Mouse (Mus musculus): ENCODE measurements around the gene Pde7b. TPM values are rescaled to one million over a fixed set of nuclear protein-coding genes. Genes with fewer than 3 reads are reported as not detected.

The Pde7b gene
- total RNA-seq, 1 experiment from 2014 or later = 1.6 TPM

DNA sequence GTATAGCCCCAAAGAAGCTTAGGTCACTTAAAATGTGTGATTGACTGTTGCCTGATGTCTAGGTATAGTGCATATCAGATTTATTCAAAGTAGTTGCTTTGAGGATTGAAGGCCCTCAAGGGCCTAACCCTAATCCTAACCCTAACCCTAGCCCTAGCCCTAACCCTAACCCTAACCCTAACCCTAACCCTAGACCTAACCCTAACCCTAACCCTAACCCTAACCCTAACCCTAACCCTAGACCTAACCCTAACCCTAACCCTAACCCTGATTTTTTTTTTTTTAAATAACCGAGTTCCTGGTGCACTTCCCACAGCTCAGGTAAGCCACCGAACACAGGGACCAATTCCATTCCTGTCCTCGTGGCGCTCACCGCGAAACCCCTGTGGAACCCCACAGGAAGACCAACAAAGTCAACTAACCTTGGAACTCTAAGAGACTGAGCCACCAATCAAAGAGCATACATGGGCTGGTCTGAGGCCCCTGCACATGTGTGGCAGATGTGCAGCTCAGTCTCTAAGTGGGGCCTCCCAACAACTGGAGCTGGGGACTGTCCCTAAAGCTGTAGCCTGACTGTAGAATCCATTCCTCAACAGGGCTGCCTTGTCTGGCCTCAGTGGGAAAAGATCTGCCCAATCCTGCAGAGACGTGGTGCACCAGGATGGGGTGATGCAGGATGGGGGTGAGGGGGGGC lies 265.1 kb downstream of the Pde7b start:
- ATAC-seq (replicated peaks; ENCODE audit: low read depth, poor library complexity, severe bottlenecking) = no peak

DNA sequence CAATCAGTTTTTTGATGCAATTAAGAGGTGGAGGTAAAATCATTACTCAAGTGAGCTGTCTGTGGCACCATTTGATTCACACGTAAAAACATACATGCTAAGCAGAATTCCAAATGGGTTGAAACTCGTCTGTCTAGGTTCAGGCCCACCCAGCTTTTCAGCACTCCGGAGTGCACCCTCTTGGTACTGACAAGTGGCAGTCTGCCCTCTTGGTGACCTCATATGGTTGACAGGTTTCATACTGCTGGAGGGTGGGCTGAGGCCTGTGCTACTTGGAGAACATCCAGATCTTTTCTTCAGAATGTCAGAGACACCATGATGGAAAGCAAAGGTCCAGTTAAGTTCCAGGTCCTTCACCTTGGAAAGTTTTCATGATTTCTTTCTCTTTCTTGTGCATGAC lies 265.7 kb downstream of the Pde7b start:
- no peak for ATAC-seq (replicated peaks; ENCODE audit: low read depth, poor library complexity, severe bottlenecking)

DNA sequence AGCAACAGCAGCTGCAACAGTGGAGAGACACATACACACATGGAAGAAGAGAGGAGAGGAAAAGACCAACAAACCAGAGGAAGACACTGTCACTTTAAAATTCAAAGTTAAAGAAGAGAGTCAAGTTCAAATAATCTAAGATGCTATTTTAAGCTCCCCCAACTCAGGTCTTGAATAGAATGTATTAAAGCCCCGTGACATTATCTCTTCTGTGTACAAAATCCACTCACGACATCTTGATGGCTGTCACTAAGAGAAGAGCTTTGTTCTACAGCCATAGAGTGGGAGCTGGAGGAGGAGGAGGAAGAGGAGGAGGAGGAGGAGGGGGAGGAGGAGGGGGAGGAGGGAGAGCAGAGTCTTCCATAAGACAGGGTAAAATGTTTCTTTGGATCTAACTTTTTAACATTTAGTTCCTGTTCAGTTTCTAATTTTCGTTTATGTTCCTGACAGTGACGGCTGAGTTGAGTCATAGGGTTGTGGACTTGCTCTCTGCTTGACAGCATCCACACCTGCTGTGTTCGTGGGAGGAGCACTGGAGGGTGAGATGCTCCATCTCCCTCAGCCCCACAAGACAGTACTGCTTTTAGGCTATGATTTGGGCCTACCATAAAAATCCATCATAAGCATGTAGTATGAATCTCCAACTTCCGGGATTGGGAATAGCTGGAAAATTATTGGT lies 270.4 kb downstream of the Pde7b start:
- no peak for ATAC-seq (replicated peaks; ENCODE audit: low read depth, poor library complexity, severe bottlenecking)

DNA sequence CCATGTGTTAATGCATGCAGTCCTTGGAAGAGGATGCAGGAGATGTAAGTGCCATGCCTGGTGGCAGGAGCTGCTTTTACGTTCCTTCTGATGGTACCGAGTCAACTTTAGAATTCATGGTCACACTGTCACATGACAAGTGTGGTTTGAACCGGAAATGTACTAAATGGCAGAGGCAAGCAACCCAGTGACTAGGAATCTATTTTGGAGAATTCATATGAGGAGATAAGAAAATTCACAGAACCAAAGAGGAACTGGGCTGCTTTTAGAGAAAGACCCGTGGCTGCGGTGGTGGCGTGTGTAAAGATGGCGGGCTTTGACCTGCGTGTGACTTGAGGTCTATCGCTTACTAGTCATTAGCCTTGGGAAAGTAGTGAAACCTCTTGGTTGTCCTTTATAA lies 287.4 kb downstream of the Pde7b start:
- ATAC-seq (replicated peaks; ENCODE audit: low read depth, poor library complexity, severe bottlenecking) = peak; percentile 84

DNA sequence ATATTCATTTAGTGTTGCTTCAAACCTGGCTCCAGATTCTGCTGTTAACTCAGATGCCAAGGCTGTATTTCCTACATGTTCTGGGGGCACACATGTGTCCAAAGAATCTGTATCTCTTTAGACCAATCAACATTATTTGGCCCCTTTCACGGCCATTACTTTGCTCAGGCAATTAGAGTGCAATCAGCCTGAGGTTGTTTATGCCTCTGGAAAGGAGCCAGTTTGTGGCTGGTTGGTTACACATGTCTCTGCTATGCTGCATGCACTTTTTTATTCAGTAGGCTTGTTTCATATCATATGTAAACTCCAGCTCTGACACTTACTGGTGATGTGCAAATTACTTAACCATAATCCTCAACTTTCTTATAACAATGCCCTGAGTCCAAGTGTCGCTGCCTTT lies 287.9 kb downstream of the Pde7b start:
- ATAC-seq (replicated peaks; ENCODE audit: low read depth, poor library complexity, severe bottlenecking) = peak; percentile 40; the same call in 1 of the 2 replicates

DNA sequence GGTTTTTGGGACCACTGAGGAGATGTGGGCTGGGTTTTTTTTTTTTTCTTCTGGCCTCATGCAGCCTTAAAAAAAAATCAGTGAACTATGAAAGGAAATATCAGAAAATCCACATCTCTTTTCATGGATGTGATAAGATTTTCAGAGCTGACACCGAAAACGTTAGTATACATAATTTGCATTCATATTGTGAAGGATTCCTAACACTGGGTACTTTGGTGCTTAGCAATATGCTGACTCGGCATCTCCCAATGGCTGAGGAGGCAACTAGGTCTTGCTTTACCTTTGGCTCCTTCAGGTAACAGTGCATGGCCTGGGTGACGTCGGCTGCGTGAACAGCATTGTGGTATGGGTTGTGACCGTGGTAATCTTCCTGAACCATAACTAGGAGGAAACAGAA lies 289.0 kb downstream of the Pde7b start:
- ATAC-seq (replicated peaks; ENCODE audit: low read depth, poor library complexity, severe bottlenecking) = no peak

DNA sequence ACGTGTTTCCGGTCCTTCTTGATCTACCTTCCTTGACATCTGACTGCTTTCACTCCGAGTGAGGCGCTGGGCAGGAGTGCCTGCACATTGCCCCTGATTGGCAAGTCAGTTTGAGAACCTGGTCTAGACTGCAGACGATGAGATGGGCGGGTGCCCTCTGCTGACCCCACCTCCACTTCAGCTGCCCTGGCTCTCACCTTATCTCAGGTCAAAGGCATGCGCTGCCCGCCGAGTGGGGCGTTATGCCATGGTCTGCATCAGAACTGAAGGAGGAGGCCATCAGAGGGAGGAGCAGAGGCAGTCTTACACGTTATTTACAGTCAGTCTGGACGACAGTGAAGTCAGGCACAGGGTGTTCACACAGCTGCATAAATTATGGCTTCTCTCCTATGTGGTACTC lies 293.5 kb downstream of the Pde7b start:
- no peak for ATAC-seq (replicated peaks; ENCODE audit: low read depth, poor library complexity, severe bottlenecking)

DNA sequence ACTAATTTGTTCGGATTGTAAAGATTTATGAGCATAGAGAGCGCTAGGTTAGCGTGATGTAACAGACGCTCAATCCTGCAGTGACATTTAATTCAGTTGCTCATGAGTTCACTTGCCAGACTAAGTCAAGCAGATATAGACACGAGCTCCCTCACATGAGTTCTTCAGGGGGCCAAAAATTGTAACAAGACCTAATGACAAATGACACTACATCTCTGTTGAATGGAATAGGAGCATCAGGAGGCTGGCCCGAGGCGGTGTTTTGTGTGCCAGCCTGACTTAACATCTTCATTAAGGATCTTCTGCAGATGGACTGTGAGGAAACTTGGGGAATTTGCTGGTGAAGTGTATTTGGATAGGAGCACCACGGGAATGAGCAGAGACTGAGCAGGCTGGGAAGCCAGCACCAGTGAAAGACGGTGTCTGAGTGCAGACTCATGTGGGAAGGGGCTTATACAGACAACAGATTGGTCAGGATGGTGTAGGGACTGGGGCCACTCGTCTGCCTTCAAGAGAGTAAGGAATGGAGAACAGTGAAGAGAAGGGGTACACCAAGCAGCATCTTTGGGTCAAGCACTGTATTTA lies 303.5 kb downstream of the Pde7b start:
- no peak for ATAC-seq (replicated peaks; ENCODE audit: low read depth, poor library complexity, severe bottlenecking)

DNA sequence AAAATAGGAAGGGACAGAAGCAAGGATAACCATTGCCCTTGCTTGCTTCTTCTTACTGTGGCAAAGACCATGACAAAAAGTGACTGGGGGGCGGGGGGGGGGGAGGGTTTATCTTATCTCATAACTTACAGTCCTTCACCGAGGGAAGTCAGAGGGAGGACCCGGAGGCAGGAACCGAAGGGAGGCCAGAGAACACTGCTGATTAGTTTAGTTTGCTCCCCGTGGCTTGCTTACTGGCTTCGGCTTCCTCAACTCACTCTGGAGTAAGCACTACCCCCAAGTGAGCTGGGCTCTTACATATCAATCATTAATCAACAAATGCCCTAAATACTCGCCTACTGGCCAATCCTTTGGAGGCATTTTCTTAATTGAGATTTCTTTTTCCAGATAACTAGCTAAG lies 304.6 kb downstream of the Pde7b start:
- no peak for ATAC-seq (replicated peaks; ENCODE audit: low read depth, poor library complexity, severe bottlenecking)

DNA sequence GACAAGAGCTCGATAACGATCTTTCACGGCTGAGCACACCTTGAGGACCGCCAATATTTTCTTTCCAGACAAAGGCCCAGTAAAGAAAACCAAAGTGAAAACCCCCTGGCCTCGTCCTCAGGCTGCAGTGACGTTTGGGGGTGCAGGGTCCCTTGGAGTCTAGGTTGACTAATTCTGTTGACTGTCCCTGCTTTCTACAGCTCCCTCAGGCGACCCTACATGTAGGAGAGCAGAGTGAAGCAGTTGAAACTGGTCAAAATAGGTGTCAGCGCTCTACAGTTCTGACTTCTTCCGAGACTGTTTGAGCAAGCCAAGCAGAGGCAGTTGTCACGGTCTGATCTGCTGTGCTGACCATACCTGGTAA lies 306.0 kb downstream of the Pde7b start:
- ATAC-seq (replicated peaks; ENCODE audit: low read depth, poor library complexity, severe bottlenecking) = no peak

DNA sequence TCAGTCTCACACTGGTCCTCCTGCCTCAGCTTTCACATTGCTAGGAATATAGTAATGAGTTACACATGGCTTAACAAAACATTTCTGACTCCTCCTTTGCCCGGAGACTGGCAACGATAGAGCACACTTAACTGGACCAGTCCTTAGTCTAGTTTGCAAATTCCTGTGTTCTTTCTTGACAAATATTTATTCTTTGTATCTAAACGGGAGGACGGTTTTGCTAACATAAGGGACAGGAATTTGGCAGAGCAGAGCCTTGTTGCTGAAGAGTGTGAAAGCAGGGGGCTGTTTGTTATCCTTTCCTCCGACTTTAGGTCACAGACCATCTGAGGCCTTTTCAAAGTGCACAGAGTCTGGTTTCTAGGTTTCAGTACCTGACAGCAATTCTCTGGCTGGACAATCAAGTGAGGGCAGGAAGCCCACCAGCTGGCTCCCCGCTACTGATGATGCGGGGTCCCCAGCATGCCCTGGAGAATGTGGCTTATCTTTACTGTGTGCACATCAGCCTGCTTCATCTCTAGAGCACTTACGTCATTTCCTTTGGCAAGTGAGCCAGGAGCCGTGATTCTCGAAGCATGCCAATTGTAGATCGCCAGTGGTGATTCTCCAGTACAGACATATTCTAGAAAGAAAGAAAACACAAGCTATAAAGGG lies 306.5 kb downstream of the Pde7b start:
- ATAC-seq (replicated peaks; ENCODE audit: low read depth, poor library complexity, severe bottlenecking) = no peak

DNA sequence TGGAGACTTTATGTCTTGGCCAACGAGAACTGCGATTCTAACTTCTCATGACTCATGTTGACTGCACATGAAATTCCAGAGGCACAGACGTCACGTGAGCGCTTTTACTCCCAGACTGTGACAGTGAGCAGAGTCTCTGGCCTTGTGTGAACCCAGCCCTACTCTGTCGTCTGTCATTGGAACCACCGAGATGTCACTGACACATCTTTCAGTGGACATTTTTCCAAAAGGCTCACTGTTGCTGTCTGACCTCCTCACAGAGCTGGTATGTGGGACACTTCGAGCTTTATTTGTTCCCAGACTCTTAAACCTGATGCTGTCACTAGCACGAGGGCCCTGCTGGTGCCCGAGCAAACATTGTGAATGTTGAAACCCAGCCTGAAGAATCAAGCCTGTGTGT lies 315.7 kb downstream of the Pde7b start:
- no peak for ATAC-seq (replicated peaks; ENCODE audit: low read depth, poor library complexity, severe bottlenecking)

DNA sequence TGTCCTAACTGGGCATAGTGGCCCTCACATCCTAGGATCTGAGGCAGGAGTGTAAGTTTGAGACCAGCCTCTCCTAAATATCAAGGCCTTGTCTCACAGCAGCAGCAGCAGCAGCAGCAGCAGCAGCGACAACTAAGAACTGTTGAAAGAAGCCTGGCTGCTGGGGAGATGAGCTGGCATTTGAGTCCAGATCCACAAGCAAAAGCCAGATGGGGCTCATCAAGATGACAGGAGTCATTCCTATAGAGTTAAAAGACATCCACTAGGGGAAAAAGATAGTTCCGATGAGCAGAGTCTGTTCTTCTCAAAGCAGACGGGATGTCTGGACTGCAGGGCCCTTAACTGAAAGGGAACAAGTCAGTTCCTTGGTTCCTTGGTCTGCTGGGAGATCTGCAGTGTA lies 316.5 kb downstream of the Pde7b start:
- no peak for ATAC-seq (replicated peaks; ENCODE audit: low read depth, poor library complexity, severe bottlenecking)

DNA sequence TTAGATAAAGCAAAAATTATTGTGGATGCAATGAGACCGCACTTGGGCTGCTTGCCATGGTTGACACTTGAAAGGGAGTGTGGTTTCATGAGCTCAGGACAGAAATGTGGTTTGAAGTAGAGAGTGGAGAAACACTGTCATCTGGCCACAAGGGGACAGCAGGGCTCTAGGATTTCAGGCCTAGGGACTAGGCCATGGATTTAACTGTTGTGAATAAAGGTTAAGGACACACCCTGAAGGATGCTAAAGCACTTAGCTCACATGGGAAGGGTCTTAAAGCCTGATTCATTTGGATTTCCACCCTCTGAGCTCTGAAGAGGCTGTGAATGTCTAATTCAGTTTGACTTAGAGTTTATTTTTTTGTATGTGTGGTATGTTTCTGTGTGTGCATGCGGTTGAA lies 319.4 kb downstream of the Pde7b start:
- ATAC-seq (replicated peaks; ENCODE audit: low read depth, poor library complexity, severe bottlenecking) = peak; percentile 99

DNA sequence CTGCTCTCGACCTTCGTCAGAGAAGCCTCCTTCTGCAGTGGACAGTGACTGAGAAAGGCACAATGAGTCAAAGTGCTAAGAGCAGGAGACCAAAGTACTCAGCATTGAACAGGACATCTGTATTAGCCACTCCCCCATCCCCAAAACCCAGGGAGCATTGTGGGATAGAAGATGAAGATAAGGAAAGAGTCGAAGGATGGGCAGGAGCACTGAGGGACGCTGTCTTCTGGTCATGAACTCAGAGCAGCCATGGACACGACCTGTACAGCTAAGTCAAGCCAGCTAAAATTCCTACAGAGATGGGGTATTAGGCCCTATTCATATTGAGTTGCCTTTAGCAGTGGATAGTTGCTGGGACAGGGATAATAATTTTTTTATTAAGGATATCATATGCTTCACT lies 321.9 kb downstream of the Pde7b start:
- ATAC-seq (replicated peaks; ENCODE audit: low read depth, poor library complexity, severe bottlenecking) = no peak

DNA sequence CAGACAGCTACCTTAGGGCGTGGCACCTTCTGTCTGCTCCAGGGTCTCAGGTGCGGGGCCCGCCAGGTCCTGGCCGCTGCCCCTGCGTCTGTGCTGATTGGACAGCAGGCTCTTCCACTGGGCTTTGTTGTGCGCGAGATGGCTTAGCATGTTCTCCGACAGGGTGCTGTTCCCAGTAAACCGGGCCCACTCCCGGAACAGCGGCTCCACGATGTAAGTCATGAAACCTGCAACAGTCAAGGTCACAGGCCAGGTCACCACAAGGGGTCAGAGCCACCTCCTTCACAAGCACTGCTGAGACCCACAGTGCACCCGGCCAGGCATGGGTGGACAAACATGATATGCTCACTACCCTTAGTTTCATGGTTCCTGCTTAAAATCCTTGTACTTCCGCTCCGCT lies 324.5 kb downstream of the Pde7b start:
- no peak for ATAC-seq (replicated peaks; ENCODE audit: low read depth, poor library complexity, severe bottlenecking)

DNA sequence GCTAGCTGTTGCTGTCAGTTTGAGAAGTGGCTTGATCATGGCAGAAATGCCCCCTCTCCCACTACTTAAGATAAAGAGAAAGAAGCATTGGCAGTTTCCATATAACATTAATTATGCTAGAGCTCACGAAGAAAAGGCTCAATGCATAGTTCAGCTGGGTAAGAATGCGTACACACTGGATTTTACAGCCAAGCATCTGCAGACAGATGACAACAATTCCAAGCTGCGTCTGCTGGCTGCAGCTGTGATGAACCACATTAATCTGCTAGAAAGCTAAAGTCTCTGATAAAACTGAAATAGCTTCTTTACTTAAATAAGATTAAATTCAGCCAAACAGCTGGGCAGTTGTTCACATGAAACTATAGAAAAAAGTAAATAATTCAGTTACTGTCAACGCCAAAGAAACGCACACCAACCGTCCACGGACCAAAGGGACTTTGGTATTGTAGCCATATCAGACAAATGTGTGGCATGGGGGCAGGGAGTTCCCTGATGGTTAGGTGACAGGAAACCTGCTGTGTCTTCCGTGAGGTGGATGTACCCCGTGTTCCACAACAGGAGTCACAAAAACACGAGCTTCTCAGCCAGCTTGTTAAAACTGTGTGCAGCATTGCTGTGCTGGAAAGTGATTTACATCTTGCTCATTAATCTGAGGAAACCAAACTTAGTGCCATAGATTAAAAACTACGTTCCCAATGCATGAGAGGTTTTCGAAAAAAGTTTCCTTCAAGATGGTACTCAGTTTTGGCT lies 326.1 kb downstream of the Pde7b start:
- ATAC-seq (replicated peaks; ENCODE audit: low read depth, poor library complexity, severe bottlenecking) = peak; percentile 47

DNA sequence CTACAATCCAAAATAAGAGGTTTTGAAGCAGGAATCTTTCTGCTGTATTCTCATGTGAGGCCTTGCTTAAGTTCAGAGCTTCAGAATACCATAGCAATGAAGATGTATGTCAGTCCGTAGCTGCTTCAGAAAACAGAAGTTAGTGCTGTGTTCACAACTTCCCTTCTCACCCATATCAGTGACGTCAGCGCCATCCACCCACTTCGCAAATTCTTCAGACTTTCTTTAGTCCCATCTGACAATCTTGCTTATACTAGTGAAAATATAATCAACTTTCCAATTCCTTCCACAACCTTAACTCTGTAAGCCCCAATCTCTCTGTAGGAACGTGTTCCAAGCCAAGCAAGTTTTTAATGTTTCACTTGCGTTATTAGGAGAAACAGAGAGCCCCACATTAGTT lies 326.7 kb downstream of the Pde7b start:
- ATAC-seq (replicated peaks; ENCODE audit: low read depth, poor library complexity, severe bottlenecking) = peak; percentile 84

DNA sequence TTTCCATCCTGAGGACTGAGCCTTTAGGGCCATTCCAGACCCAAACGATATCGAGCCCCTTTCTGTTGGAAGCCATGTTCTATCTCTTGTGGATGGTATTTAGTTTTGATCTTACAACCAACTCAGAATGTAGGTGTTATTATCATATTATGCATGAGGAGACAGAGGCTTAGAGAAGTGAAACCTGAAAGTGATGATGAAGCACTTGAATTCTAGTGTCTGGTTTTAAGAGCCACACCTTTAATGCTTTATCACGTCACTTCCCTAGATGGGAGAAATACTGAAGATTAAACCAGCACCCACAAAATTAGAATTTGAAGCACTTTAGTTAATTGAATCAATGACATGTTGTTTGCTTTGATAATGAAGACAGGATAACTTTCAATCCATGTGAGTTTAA lies 329.1 kb downstream of the Pde7b start:
- no peak for ATAC-seq (replicated peaks; ENCODE audit: low read depth, poor library complexity, severe bottlenecking)

DNA sequence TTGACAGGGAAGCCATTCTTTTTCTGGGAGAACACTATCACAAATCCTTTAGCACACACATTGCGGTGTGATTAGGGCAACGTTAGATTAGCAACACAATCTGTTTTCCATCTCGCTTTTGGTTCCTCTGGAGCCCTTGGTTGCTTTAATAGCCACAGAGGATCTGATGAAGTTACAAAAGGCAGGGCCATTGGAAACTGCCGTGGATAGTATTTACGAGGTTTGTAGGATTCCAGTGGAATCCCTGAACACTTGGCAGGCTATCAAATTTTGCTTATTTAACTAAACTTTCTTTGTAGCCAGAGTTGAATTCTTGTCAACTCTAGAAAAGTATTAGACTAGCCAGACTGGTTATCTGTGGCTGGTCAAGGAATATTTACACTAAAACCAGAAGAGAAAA lies 330.1 kb downstream of the Pde7b start:
- ATAC-seq (replicated peaks; ENCODE audit: low read depth, poor library complexity, severe bottlenecking) = no peak

DNA sequence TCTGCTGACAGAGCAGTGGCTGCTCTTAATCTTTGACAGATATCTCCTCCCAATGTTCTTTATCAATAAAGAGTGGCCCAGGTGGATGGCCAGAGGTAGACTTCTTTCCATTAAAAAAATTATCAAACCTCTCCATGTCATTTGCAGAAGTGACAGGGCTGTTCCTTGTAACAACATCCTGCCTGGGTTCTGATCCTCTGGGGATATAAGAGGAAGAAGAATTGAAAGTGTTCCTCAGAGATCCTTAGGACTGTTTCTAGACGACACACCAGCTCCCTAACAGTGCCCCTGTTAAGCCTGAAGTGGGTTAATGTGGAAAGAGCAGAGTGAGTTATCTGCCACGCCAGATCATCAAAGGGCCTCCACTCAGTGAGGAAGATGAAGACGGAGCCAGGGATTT lies 334.3 kb downstream of the Pde7b start:
- no peak for ATAC-seq (replicated peaks; ENCODE audit: low read depth, poor library complexity, severe bottlenecking)
